Mouse (Mus musculus) spleen, postnatal 14 days (tissue): ENCODE data around the gene Ifngr1.
A peak's percentile ranks its signal among the peaks of the same experiment; 100 is the strongest.

ENCODE experiments used
- DNase-seq, 2 experiments: peaks; one replicate each; pipeline ENCODE4 v3.0.0; 2021 to 2022; ENCODE audit warnings: low spot score in 2 of 2

The Ifngr1 gene

DNA sequence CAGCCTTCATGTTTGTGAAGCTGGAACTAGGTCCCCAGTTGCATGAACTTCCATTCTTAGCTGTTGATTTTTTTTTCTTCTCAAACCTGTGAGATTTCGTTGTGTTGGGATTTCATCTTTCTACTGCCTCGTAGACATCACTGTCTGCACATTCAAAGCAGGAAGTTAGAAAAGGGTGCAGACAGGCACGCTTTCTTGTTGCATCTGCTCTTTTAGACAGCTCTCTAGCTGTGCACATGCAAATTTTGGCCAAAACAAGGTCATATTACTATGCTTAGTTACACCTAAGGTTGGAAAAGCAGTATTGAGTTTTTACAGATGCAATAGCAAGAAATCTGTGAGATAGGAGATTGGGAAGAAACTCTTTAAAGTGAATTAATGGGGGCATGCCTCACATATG is 4.5 kb upstream of the Ifngr1 start:
- no peak for DNase-seq

DNA sequence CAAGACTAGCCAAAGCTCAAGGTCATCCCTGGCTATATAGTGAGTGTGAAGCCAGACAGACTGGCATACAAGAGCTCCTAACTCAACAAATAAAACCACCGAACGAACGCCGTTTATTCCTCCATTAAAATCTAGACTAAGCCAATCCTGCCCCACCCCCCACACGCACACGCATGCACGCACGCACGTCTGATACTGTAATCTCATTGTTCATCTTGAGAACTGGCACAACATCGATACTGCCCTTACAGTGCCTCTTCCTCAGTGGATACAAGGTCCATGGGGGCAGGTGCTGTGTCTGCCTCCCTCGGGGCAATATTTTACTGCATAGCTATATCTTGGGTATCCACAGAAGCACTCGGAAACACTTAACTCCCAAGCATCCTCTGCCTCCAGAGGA is 2.1 kb upstream of the Ifngr1 start:
- DNase-seq = no peak

DNA sequence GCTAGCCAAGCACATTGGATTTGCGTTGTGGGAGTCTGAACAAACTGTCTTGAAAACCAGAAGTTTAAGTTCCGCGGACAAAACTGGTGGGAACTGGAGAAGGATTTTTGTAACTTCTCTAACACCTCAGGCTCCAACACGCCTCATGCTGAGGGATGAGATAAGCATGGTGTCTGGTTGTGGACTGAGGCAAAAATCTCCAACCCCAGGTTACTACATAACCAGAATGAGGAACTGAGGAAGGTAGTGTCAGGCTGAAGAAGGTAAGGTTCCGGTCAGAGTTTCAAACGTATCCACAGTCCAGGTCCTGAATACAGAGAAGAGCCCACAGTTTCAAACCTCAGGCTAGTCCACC is 486 bp upstream of the Ifngr1 start:
- DNase-seq = no peak

DNA sequence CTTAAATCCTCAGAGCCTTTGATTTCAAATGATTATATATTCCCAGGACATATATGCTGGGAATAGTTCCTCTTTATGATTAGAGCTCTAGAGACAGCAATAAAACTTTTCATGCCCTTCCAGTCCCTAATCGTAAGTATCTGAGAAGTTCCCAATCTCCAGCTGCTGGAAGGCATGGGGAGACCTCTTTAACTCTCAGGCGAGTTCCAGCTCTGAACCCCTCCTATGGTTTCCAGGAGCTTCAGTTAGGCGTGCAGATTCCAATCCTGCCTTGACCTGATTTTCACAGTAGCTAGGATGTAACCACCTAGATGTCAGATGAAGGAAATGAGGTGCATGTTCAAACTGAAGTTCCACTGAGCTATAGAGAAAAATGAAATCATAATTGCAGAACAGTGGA is 807 bp downstream of the Ifngr1 start:
- DNase-seq = no peak

DNA sequence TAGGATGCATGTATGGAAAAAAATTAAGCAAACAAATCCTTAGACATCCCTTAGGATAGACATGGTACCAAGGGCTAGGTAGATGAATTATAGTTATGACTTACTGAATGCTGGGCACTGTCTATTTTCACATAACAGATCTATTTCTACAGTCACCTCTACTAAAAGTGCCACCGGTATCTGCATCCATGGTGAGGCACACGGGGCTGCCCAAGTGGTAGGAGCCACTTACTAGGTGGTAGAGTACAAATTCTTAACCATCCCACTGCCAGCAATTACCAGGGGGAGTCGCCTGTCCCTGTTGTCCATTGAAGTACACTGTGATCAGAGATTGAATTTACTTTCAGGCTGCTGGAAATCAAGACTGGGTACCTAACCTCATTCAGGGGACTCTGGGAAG is 1.5 kb downstream of the Ifngr1 start:
- no peak for DNase-seq

DNA sequence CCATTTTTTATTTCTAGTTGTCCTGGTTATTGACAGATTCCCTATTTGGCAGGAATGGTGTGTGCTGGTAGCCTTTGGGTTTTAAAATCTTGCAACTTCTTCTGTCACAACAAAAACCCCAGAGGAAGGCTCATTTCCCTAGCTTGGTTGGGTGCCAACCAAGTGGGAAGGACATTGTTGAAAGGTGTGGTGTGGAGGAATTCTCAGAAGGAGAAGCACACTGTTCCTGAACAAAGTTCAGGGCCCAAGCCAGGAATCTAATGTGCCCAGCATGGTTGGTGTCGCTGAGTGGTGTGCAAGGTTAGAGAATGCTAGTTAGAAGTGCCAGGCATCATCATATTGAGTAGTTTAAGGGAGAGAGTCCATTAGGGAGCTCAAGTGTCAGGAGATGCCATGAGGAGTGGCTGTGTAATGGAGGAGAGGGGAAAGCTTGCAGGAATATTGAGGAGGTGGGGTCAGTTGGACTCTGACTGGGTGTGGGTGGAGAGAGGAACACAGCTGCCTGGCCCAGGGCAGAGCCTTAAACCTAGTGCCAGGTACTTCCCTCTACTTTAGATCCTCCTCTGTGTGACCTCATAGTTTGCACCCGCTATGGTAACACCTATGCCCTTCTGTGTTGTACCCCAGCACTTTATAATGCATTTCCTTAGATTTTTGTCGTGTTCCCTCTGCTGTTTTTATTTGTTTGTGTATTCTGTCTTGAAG is 2.6 kb downstream of the Ifngr1 start:
- no peak for DNase-seq

DNA sequence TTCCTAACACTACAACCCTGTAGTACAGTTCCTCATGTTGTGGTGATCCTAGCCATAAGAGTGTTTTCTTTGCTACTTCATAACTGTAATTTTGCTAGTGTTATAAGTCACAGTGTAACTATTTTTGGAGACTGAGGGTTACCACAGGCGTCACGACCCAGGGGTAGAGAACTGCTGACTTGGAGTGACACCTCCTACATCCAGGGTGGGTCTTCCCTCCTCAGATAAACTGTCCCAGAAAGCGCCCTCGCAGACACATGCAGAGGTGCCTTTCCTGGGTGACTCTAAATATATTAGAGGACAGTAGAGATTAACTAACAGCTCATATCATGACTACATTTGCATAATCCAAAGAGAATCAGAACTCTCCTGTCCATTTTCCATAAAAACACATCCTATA is 5.1 kb downstream of the Ifngr1 start:
- no peak for DNase-seq

DNA sequence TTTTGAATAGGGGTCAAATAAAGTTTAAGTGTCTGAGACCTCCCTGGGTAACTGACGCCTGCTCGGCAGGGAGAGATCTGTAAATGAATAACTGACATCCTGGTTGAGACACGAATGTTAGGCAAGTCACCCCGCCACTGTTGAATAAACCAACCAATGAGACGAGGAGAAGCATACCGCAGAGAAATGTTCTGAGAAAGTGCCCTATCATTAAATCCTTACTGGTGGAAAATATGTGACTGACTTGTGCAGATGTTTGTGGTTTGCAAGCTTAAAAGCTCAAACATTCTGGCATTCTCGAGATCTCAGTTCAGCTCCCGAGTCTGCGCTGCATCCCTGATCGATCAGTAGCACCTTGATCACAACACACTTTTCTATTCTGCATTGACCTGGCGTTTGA is 6.3 kb downstream of the Ifngr1 start:
- no peak for DNase-seq

DNA sequence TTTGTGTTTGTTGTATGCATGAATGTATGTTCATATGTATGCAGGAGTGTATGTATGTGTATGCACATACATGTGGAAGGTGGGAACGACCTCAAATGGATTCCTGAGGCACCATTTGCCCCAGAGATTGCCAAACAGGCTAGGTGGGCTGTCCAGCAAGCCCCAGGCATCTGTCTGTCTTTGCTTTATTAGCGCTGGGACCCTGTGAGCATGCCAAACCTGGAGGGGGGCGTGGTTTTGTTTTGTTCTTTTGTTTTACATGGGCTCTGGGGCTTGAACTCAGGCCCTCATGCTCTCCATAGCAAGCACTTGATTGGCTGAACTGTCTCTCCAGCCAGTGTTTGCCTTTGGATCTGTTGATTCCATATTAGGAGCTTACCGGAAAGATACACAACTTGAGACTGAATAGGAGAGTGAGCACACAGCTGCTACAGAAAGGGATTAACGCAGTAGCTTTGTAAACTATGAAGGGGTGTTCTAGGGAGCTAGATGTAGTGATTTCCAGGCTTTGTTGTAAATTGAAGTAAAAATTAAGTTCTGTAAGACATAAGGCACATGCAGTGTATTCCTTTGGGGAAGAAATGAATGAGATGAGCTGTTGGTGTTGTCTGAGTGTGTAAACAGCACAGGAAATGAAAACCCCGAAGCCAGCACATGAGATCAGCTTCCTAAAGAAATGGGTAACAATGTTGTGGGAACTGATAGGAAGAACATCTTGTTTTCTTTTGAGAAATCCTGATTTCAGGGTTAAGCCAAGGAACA is 7.8 kb downstream of the Ifngr1 start:
- DNase-seq = no peak

DNA sequence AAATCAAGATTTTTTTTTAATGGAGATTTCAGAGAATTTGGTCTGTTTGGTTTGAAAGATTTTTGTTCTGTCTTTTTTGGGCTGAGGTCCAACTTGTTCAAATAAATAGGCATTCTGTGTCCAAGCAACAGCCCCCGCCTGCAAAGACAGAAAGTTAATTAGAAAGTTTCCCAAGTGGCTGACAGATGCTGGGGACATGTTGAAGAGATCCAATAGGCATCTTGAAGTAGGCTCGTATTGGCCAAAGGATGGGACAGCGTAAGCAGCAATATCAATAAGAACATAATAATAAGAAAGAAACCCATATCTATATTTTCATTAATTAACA is 8.3 kb downstream of the Ifngr1 start:
- DNase-seq = no peak

DNA sequence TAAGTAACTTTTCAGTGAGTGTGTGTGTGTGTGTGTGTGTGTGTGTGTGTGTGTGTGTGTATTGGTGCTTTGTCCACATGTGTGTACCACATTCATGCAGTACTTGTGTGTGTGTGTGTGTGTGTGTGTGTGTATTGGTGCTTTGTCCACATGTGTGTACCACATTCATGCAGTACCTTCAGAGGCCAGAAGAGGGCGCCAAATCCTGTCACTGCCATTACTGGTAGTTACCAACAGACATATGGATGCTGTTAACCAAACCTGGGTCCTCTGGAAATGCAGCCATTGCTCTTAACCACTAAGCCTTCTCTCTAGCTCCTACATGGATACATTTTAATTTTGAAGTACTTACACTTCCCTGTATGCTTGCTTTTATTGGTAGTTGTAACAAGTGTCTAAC is 9.8 kb downstream of the Ifngr1 start:
- DNase-seq = peak; percentile 31 to 58

DNA sequence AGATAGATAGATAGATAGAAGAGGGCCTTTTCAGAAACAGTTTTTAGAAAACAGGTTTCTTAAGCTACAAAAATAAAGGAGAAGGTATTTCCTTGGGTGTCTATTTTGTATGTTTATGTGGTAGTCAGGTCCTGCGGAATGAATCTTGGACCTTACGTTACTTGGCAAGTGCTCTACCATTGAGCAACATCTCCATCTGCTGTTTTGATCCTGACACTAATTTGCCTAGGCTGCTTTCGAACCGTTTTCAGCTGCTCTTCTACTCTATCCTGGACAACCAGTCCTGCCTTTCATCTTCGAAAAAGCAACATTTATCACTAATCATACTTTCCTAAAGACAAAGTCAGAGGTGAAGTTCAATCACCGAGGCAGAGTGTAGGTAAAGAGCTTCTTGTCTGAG is 11.5 kb downstream of the Ifngr1 start:
- no peak for DNase-seq

DNA sequence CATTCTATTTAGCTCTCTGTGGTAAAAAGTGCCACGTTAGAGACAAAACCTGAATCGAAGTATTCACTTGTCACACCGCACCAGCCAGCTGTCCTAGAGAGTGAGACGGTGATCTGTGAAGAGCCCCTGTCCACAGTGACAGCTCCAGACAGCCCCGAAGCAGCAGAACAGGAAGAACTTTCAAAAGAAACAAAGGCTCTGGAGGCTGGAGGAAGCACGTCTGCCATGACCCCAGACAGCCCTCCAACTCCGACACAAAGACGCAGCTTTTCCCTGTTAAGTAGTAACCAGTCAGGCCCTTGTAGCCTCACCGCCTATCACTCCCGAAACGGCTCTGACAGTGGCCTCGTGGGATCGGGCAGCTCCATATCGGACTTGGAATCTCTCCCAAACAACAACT is 17.4 kb downstream of the Ifngr1 start:
- no peak for DNase-seq

DNA sequence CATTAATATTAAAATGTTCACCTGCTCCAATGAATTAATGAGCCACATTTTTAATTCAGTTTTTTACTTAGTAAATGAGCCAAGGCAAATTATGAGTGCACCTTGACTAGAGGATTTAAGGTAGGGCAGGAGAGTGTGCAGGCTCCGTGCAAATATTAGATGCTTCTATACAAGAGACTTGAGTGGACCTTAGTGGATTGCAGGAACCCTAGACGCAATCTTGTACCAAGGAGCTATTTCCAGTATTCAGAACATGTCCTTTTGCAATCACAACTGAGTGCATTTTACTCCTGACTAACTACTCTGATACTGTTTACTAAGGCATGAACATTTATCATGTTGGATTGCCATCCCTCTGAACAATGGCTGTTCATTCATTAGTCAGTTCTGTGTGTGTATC is 19.9 kb downstream of the Ifngr1 start:
- DNase-seq = no peak

DNA sequence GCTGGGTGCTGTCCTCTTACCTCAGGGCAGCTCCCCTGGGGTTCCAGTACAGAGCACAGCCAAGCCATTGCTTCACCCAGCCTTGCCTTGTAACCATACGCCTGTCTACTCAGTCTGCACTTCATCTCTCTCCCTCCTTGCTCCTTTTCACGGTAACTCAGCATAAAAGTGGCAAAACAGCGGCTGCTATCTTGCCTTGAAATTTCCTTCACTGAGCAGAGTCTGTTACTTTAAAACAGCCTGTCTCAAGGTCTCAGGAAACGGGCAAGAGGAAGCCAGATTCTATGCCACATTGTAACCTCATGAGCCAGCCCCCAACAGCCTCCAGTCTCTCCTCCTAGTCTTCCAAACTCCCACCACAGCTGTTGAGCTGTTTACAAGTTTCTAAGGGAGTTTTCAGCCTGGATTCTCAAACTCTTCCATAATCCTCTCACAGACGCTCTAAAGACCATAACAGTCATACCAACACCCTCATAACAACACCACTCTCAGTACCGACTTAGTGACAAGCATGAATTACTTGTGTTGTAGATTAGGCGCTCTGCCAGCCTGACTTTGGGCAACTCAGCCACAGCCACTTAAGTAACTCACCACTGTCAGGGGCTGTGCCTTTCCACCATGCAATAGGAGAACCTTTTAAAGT is 21.5 kb downstream of the Ifngr1 start:
- DNase-seq = no peak

DNA sequence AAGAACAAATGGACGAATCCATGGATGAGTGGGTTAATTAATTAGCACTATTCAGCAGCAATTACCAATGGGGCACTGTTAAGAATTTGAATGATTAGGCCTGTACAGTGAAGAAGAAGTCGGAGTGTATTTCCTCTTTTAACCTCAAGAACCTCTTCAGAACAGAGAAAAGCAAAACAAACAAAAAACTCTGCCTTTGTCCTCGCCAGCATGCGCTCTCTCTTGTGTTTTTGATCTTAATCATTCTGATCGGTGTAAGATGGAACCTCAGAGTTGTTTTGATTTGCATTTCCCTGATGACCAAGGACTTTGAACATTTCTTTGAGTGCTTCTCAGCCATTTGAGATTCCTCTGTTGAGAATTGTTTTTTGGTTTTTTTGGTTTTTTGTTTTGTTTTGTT is 28.0 kb downstream of the Ifngr1 start:
- DNase-seq = no peak

DNA sequence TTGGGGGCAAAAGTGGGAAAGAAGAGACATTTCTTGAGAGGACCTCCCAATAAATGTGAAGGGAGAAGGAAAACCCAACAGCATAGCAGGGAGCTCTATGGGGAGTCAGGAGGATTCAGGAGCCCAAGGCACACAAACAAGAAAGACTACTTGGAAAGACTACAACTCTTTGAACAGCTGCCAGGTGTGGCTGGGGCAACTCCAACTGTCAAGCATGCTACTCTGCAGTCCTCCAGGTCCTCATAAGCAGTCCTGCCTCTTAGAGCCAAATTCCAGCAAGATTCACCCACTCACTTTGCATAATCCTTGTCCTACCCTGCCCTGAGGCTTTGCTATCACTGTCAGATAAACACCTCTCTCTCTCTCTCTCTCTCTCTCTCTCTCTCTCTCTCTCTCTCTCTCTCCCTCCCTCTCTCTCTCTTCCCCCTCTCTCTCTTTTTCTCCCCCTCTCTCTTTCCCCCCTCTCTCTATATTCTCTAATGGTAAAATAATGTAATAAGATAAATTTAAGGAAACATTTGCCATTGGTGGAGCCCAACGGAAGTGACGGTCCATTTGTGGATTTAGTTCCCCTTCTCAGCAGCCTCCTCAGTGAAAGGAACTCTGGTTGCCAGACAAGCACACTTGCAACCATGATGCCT is 29.8 kb downstream of the Ifngr1 start, which contains the start of gene Il22ra2:
Il22ra2 (plus strand) TSS at position 591 of the 641 bp plus-strand sequence.
- DNase-seq = no peak

DNA sequence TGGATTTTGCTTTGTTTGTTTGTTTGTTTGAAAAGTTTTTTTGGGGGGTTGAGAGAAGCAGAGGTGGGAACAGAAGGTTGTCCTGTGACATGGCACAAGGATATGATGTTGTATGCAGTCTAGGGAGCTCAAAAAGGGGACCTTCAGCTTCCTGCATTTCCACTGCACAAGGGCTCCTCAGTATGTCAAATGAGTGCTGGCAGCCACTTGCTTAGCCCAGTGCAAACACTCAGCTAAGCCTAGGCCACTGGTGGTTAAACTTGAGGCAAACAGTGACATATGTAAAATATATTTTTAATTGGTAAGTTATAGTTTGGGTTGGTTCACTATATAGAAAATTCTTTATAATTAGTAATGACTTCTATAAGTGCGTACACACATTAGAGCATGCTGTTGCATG is 32.9 kb downstream of the Ifngr1 start:
- DNase-seq = no peak

DNA sequence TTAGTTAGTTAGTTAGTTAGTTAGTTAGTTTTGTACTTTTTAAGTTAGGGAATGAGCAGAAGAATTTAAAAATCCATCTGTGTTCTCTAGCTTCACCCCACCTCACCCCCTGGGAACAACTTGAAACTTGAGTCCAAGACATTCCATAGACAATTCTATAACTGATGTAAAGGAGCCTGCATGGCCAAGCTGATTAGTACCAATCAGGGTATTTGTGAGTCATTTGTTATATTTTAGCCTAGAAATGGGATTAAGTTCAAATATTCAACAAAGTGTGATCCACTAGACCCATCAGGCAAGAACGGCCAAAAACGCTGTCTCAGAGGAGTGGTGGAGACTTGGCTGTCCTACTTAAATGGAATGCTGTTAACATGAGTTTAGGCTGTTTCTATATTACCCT is 35.6 kb downstream of the Ifngr1 start:
- no peak for DNase-seq

DNA sequence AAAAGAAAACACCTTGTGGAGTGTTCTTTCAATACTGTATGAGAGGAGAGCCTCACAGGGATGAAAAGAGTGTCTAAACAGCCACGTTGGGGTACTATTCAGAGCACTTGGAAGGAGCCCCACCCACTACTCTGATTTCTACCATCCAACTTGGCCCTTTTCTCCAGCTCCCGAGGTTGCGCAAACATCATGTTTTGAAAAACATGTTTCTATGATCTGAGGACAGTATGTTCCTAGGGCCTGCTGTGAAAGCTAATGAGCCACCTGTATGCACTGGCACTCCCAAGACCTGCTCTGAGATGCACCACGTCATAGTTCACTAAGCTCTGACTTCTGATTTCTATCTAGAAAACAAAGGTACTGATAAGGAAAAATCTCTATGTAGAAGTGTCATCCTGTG is 36.0 kb downstream of the Ifngr1 start:
- no peak for DNase-seq

DNA sequence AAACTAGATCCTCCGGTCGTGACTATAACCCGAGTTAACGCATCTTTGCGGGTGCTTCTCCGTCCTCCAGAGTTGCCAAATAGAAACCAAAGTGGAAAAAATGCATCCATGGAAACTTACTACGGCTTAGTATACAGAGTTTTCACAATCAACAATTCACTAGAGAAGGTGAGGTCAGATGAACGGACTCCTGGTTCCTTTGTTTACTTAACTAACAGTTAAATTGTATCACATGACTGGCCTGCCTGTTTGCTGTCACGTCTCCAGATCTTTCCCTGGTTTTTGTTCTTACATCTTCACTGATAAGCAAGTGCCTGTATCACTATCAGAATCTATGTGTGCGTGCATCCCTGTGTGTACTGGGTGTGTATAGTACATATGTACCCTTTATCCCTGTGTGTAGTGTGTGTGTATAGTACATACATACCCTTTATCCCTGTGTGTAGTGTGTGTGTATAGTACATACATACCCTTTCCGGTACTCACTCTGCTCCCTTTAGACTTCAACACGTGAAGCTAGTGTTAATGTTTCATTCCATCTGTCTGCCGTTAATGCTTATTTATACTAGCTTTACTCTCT is 40.0 kb downstream of the Ifngr1 start:
- no peak for DNase-seq

DNA sequence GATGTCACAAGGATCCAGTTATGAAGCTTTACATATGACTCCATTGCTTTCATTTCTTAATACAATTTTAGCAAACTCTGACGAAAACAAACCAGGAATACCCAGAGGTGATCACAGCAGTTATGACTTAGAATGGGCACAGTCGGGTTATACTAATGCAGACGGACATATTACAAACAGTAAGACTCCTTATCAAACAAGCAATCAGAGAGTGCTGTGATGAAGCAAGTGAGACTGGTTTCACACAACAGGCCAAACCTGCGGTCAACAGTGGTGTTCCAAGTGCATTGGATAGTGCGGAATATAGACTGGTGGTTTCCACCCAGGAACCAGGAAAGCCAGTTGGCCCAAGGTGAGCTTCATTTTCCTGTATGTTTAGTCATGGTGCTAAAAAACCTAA is 47.1 kb downstream of the Ifngr1 start:
- DNase-seq = no peak
